Mouse (Mus musculus): Measurements from ENCODE around the gene Dcaf7. TPM values are rescaled to one million over a fixed set of nuclear protein-coding genes. Genes with fewer than 3 reads are reported as not detected.

Dcaf7 gene
- polyA plus RNA-seq (2015; fragmentation: Illumina TruSeq; extraction: RNeasy Lipid Tissue Mini Kit (QIAGEN cat#74804); ENCODE audit: insufficient read depth, low replicate concordance): 67.7 TPM

GRCm38 (mm10) chr11:106036548-106037417, at the start of gene Dcaf7:
Dcaf7 (plus strand) TSS chr11:106036872.

GRCm38 (mm10) chr11:105994375-105994774, 42.3 kb upstream of the Dcaf7 start, which contains the start of gene Ace3:
Ace3 (plus strand) TSS chr11:105994675.

DNA sequence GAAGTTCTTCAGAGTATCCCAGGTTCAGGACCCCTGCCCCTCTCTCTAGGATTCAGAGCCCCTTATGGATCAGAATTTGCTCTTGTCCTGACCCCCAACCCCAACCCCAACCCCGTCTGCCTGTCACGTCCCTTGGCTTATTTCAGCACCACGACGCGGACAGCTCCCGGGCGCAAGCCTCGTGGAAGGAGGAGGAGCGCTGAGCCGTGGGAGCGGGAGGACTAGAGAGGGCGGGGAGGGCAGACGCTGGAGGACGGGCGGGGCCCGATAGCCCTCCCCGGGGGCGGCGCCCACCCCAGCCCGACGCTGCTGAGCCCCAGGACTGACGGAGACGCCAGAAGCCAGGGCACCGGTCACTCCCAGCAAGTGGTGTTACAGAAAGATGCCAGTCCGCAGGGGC, 28.9 kb upstream of the Dcaf7 start, which contains the start of gene Kcnh6:
Gene Kcnh6, plus strand, starts transcription at position 304 of the 400 bp plus-strand sequence.

DNA sequence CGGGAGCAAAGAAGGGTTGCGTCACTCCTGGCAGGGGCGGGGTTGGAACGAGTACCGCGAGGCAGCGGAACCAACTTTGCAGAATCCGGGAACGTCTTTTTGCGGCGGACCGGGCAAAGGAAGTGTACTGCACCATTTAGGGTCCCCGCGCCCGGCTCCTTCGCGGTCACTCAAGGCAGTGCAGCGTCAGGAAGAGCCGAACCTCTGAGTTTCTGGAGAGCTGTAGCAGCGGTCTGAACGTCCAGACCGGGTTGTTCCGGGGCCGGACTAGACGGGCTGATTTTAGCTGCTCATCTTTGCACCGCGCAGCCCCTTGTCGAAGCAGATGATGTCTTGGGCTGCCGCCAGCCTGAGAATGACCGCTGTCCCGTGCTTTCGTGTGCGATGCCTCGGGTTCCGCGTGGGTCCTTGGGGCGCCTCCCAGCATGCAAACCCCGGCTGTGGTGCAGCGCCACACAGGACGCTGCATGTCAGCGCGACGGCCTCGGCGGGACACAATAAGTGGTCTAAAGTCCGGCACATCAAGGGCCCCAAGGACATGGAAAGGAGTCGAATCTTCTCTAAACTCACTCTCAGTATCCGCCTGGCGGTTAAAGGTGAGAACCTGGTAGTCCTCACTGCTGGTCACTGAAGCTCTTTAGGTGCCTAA, 29.4 kb downstream of the Dcaf7 start, which contains the start of gene Taco1:
Gene Taco1, plus strand, starts transcription at position 139 of the 649 bp plus-strand sequence.

GRCm38 (mm10) chr11:106083708-106084701, 47.3 kb downstream of the Dcaf7 start, which contains the start of gene Map3k3:
Map3k3 (plus strand) TSS chr11:106084613.

Other genes with a start within 250 kb of the Dcaf7 start
- 2.0 TPM for gene Cyb561, start 83.5 kb upstream of the Dcaf7 start, polyA plus RNA-seq (2015; fragmentation: Illumina TruSeq; extraction: RNeasy Lipid Tissue Mini Kit (QIAGEN cat#74804); ENCODE audit: insufficient read depth, low replicate concordance)
- gene Ace, start 68.9 kb upstream of the Dcaf7 start, polyA plus RNA-seq (2015; fragmentation: Illumina TruSeq; extraction: RNeasy Lipid Tissue Mini Kit (QIAGEN cat#74804); ENCODE audit: insufficient read depth, low replicate concordance): 8.4 TPM
- gene Ace3, start 42.2 kb upstream of the Dcaf7 start, polyA plus RNA-seq (2015; fragmentation: Illumina TruSeq; extraction: RNeasy Lipid Tissue Mini Kit (QIAGEN cat#74804); ENCODE audit: insufficient read depth, low replicate concordance): not detected
- gene Kcnh6, start 28.7 kb upstream of the Dcaf7 start, polyA plus RNA-seq (2015; fragmentation: Illumina TruSeq; extraction: RNeasy Lipid Tissue Mini Kit (QIAGEN cat#74804); ENCODE audit: insufficient read depth, low replicate concordance): not detected
- 15.3 TPM for gene Taco1, start 29.2 kb downstream of the Dcaf7 start, polyA plus RNA-seq (2015; fragmentation: Illumina TruSeq; extraction: RNeasy Lipid Tissue Mini Kit (QIAGEN cat#74804); ENCODE audit: insufficient read depth, low replicate concordance)
- gene Map3k3, start 47.7 kb downstream of the Dcaf7 start, polyA plus RNA-seq (2015; fragmentation: Illumina TruSeq; extraction: RNeasy Lipid Tissue Mini Kit (QIAGEN cat#74804); ENCODE audit: insufficient read depth, low replicate concordance): 60.8 TPM
- gene Gm10840, start 124.0 kb downstream of the Dcaf7 start, polyA plus RNA-seq (2015; fragmentation: Illumina TruSeq; extraction: RNeasy Lipid Tissue Mini Kit (QIAGEN cat#74804); ENCODE audit: insufficient read depth, low replicate concordance): not detected
- gene Limd2, start 124.0 kb downstream of the Dcaf7 start, polyA plus RNA-seq (2015; fragmentation: Illumina TruSeq; extraction: RNeasy Lipid Tissue Mini Kit (QIAGEN cat#74804); ENCODE audit: insufficient read depth, low replicate concordance): 322 TPM
- 35.5 TPM for gene Strada, start 165.3 kb downstream of the Dcaf7 start, polyA plus RNA-seq (2015; fragmentation: Illumina TruSeq; extraction: RNeasy Lipid Tissue Mini Kit (QIAGEN cat#74804); ENCODE audit: insufficient read depth, low replicate concordance)
- 113 TPM for gene Ccdc47, start 179.5 kb downstream of the Dcaf7 start, polyA plus RNA-seq (2015; fragmentation: Illumina TruSeq; extraction: RNeasy Lipid Tissue Mini Kit (QIAGEN cat#74804); ENCODE audit: insufficient read depth, low replicate concordance)
- gene Ddx42, start 180.1 kb downstream of the Dcaf7 start, polyA plus RNA-seq (2015; fragmentation: Illumina TruSeq; extraction: RNeasy Lipid Tissue Mini Kit (QIAGEN cat#74804); ENCODE audit: insufficient read depth, low replicate concordance): 89.4 TPM
- 75.9 TPM for gene Ftsj3, start 219.2 kb downstream of the Dcaf7 start, polyA plus RNA-seq (2015; fragmentation: Illumina TruSeq; extraction: RNeasy Lipid Tissue Mini Kit (QIAGEN cat#74804); ENCODE audit: insufficient read depth, low replicate concordance)
- 94.7 TPM for gene Psmc5, start 219.3 kb downstream of the Dcaf7 start, polyA plus RNA-seq (2015; fragmentation: Illumina TruSeq; extraction: RNeasy Lipid Tissue Mini Kit (QIAGEN cat#74804); ENCODE audit: insufficient read depth, low replicate concordance)
- 94.5 TPM for gene Smarcd2, start 236.1 kb downstream of the Dcaf7 start, polyA plus RNA-seq (2015; fragmentation: Illumina TruSeq; extraction: RNeasy Lipid Tissue Mini Kit (QIAGEN cat#74804); ENCODE audit: insufficient read depth, low replicate concordance)
- gene Tcam1, start 239.8 kb downstream of the Dcaf7 start, polyA plus RNA-seq (2015; fragmentation: Illumina TruSeq; extraction: RNeasy Lipid Tissue Mini Kit (QIAGEN cat#74804); ENCODE audit: insufficient read depth, low replicate concordance): 0.26 TPM

Measured in spleen, adult 10 weeks (tissue).